Mouse (Mus musculus) midbrain, embryonic 14.5 days (tissue): ENCODE measurements around the gene Nepro. TPM values are rescaled to one million over a fixed set of nuclear protein-coding genes. Genes with fewer than 3 reads are reported as not detected.

ENCODE experiments used
- polyA plus RNA-seq: library from polyadenylated mRNA; unstranded; fragments of >200 nt; fragmentation: Nextera tagmentation; extraction: Ambion mirVana; gene quantifications from 2 replicates; pipeline ENCODE4 v1.2.1, GENCODE M21; 2014

The Nepro gene
- polyA plus RNA-seq, 1 experiment from 2014 or later: 5.7 TPM

Other genes with a start within 250 kb of the Nepro start
- 14.1 and 22.6 TPM in 2 replicates for gene Boc, start 165.4 kb upstream of the Nepro start, polyA plus RNA-seq
- gene Gtpbp8, start 22.1 kb downstream of the Nepro start, polyA plus RNA-seq: 40.6 and 50.5 TPM in 2 replicates
- gene Cd200r1, start 41.4 kb downstream of the Nepro start, polyA plus RNA-seq: 0.61 TPM in 1 of 2 replicates, not detected in the other
- gene Cd200r4, start 87.4 kb downstream of the Nepro start, polyA plus RNA-seq: 0.12 TPM in 1 of 2 replicates, not detected in the other
- not detected in 2 replicates for gene Cd200r2, start 142.8 kb downstream of the Nepro start, polyA plus RNA-seq
- gene Cd200r3, start 219.4 kb downstream of the Nepro start, polyA plus RNA-seq: not detected in 2 replicates